Mouse (Mus musculus) layer of hippocampus, adult 6 months (tissue): ENCODE data around the gene Dip2c. TPM values are rescaled to one million over a fixed set of nuclear protein-coding genes. Genes with fewer than 3 reads are reported as not detected.

Source experiments
- long read RNA-seq, 2 experiments: library from polyadenylated mRNA; unstranded; transcript quantifications; one replicate each; pipeline ENCODE4 v2.0.0; 2019 to 2020
- polyA plus RNA-seq: library from polyadenylated mRNA; unstranded; fragments of <200 nt; fragmentation: Nextera tagmentation; gene quantifications from 2 replicates; pipeline ENCODE4 v1.2.3, GENCODE M21; 2021

Gene Dip2c
- polyA plus RNA-seq: 4.9 and 5.9 TPM in 2 replicates
- long read RNA-seq, experiment 1, partial matches to known transcripts: 6 of 14 reads
- long read RNA-seq, experiment 1, other reads (novel, unspliced or antisense): 8 of 14 reads
- long read RNA-seq, experiment 2, partial matches to known transcripts: 35 of 42 reads
- long read RNA-seq, experiment 2, other reads (novel, unspliced or antisense): 7 of 42 reads

DNA sequence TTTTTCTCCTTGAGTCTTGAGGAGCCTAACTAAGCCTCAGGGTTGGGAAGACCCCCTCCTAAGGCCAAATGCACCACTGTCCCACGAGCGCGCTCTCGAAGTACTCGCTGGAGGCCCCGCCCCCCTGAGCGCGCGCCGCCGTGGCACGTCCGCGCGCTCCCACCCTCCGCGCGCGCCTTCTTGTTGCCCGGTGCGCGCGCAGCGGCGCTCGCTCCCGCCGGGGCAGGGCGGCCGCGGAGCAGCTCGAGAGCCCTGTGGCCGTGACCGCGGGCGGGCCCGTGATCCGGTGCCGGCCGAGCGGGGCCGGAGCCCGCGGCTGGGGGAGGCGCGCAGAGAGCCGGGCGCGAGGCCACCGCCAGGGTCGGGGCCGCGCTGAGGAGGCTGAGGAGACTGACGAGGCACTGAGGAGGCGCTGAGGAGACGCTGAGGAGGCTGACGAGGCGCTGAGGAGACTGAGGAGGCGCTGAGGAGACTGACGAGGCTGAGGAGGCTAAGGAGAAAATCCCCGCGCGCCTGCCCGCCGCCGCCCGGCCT is at the start of gene Dip2c:
Gene Dip2c, plus strand, starts transcription at position 207 of the 534 bp plus-strand sequence.

Other genes starting within 250 kb of the Dip2c start
- 8.6 and 9.7 TPM in 2 replicates for gene Larp4b, start 182.6 kb upstream of the Dip2c start, polyA plus RNA-seq